Mouse (Mus musculus) right cerebral cortex, postnatal 36 days (tissue): Measurements from ENCODE around the gene Clstn3.
"Not testable (repeated sequence)": the region's sequence is repeated elsewhere in the genome, so short reads cannot be mapped to it uniquely, and the experiment has no call there.

Experiments
- DNase-seq, 2 experiments: peaks; one replicate each; pipeline ENCODE4 v3.0.0; 2022; ENCODE audit warnings: low spot score in 2 of 2, mixed read lengths in 1 of 2

Clstn3 gene

GRCm38 (mm10) chr6:124414150-124414926, 50.3 kb downstream of the Clstn3 start:
- no peak for DNase-seq

- DNase-seq = no peak
Observed at GRCm38 (mm10) chr6:124413770-124414149, 50.8 kb downstream of the Clstn3 start.

- no peak for DNase-seq
Observed at GRCm38 (mm10) chr6:124408355-124408754, 56.2 kb downstream of the Clstn3 start.

- no peak for DNase-seq
Observed at GRCm38 (mm10) chr6:124407180-124407579, 57.4 kb downstream of the Clstn3 start.

GRCm38 (mm10) chr6:124406326-124406725, 58.3 kb downstream of the Clstn3 start:
- DNase-seq = no peak

GRCm38 (mm10) chr6:124399738-124400137, 64.9 kb downstream of the Clstn3 start:
- no peak for DNase-seq

GRCm38 (mm10) chr6:124394991-124395390, 69.6 kb downstream of the Clstn3 start:
- not testable (repeated sequence) for DNase-seq
